Comparison of ENCODE assay signal across 10 mouse cellular contexts in the genomic region with DNA sequence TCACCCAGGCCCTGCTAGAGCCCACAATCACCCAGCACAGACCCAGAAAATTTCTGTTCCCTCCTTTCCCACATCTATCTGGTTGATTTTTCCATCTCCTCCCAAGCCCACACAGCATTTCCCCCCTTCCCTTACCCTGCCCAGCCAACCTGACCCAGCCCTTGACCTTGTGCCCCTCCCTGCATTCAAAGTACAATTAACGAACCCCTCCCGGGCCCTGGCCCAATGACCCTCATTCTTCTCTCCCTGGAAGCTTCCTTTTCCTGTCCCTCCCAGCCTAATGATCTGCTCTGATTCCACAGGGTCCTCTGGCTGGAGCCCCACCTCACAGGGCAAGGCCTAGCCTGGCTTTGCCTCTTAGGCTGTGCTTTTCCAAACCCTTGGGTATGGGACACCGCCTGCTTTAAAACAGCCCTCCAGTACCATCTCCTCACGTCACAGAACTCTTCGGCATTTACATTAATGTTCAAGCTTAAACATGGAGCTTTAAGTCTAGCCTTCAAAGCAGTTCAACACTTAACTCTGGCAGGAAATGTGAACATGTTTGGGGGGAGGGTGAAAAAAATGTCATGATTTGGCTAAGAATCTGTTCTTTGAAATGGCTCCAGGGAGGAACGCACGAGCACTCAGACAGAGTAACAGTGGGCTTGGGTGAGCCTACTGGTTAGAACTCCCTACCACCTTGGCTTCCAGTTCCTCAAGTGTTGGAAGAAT.
A peak's percentile ranks its signal among the peaks of the same experiment; 100 is the strongest.
DNase-seq lines count a peak whose midpoint lies in the region; ATAC-seq and TF ChIP-seq lines count a peak whose summit lies in the region.
"Had no signal": no experiment of that assay in that cellular context is flagged by ENCODE, and none has a peak within 500 bp of the region (broad histone marks: within the 10 kb centered on the region; RNA-seq: fewer than 3 reads in every experiment).

No protein-coding gene starts in this region.

- H3K4me1 ChIP-seq in midbrain, embryonic 10.5 days = peaks cover 40% of the 10 kb centered on the region
- H3K4me1 ChIP-seq in midbrain, embryonic 16.5 days (ENCODE audit: control insufficient read depth, insufficient read depth, low read length) = peaks cover 10% of the 10 kb centered on the region; the same call in 1 of the 2 replicates
- peaks cover 28% of the 10 kb centered on the region for H3K4me1 ChIP-seq in heart, adult 2 months (ENCODE audit: control insufficient read depth, insufficient read depth, low read length)
- peaks cover 36% of the 10 kb centered on the region for H3K4me1 ChIP-seq in kidney, embryonic 14.5 days (ENCODE audit: control insufficient read depth, insufficient read depth, low read length)
- peaks cover 16% of the 10 kb centered on the region for H3K4me1 ChIP-seq in small intestine, adult 2 months (ENCODE audit: control insufficient read depth, insufficient read depth, insufficient read length, low read length)

- H3K9ac ChIP-seq in midbrain, embryonic 16.5 days (ENCODE audit: low read depth, low read length) = no peak overlapping the region
- H3K9ac ChIP-seq in heart, adult 2 months (ENCODE audit: low read depth, low read length) = no peak overlapping the region
- H3K9ac ChIP-seq in kidney, embryonic 14.5 days (ENCODE audit: low read depth, low read length) = no peak overlapping the region
- H3K9ac ChIP-seq: embryonic facial prominence, embryonic 15.5 days; limb, embryonic 12.5 days had no signal

- no peaks in the 10 kb centered on the region for H3K79me2 ChIP-seq in heart, adult 2 months (replicated peaks; ENCODE audit: control insufficient read depth, insufficient read depth, low read length)

- no peak for ATAC-seq in midbrain, embryonic 16.5 days
- peak; percentile 17; the same call in 1 of the 2 replicates for ATAC-seq in kidney, embryonic 14.5 days (ENCODE audit: low FRiP score, low TSS enrichment)
- ATAC-seq in cerebellum, adult (ENCODE audit: insufficient number of reproducible peaks, low FRiP score, low TSS enrichment) = no peak
- no peak for ATAC-seq in megakaryocyte progenitor cell, adult 5-6 weeks (replicated peaks; ENCODE audit: poor library complexity)

- no peak overlapping the region for H3K4me2 ChIP-seq in midbrain, embryonic 16.5 days (ENCODE audit: low read length)
- no peak overlapping the region for H3K4me2 ChIP-seq in kidney, embryonic 14.5 days (replicated peaks; ENCODE audit: low read depth, low read length)
- H3K4me2 ChIP-seq: embryonic facial prominence, embryonic 15.5 days; limb, embryonic 12.5 days had no signal

- 0 out of 2 replicates have a peak overlapping the region, but pooled peaks have one; percentile 13 for H3K27ac ChIP-seq in midbrain, embryonic 10.5 days (replicated peaks)
- H3K27ac ChIP-seq in midbrain, embryonic 16.5 days (ENCODE audit: low read length) = no peak overlapping the region
- H3K27ac ChIP-seq in heart, adult 2 months = peak overlapping the region; percentile 76
- no peak overlapping the region for H3K27ac ChIP-seq in kidney, embryonic 14.5 days (ENCODE audit: low read depth, low read length)
- H3K27ac ChIP-seq in small intestine, adult 2 months (ENCODE audit: insufficient read depth, low read depth, low read length) = peak overlapping the region; percentile 12; the same call in 1 of the 2 replicates
- H3K27ac ChIP-seq: embryonic facial prominence, embryonic 15.5 days; limb, embryonic 12.5 days had no signal

- TF ChIP-seq EP300 in heart, adult 2 months (IDR thresholded peaks at IDR 0.05; ENCODE audit: insufficient read depth, low read depth, low read length) = peak; percentile 51; the same call in 1 of the 2 replicates

- no peak for TF ChIP-seq CTCF in heart, adult 2 months (IDR thresholded peaks at IDR 0.05)
- TF ChIP-seq CTCF in small intestine, adult 2 months (IDR thresholded peaks at IDR 0.05; ENCODE audit: extremely low read depth, insufficient read length, insufficient replicate concordance, low read depth, low read length) = no peak

- H3K36me3 ChIP-seq in midbrain, embryonic 10.5 days = 0 out of 2 replicates have a peak, but pooled peaks cover 2% of the 10 kb centered on the region
- H3K36me3 ChIP-seq in midbrain, embryonic 16.5 days (ENCODE audit: control insufficient read depth, insufficient read depth, low read length) = no peaks in the 10 kb centered on the region
- peaks cover under 1% of the 10 kb centered on the region for H3K36me3 ChIP-seq in heart, adult 2 months (ENCODE audit: control insufficient read depth, insufficient read depth, low read length)
- no peaks in the 10 kb centered on the region for H3K36me3 ChIP-seq in kidney, embryonic 14.5 days (ENCODE audit: control insufficient read depth, insufficient read depth, low read length)
- H3K36me3 ChIP-seq in small intestine, adult 2 months (ENCODE audit: control insufficient read depth, insufficient read depth, low read length) = peaks cover 2% of the 10 kb centered on the region; the same call in 1 of the 2 replicates
- H3K36me3 ChIP-seq: embryonic facial prominence, embryonic 15.5 days; limb, embryonic 12.5 days had no signal

- DNase-seq in midbrain, embryonic 10.5 days (ENCODE audit: low spot score) = peak; percentile 20
- peak; percentile 64 to 78 for DNase-seq in heart, adult 2 months
- no peak for DNase-seq in urinary bladder, postnatal 36 days (ENCODE audit: low spot score in 2 of 2)

- H3K9me3 ChIP-seq in midbrain, embryonic 10.5 days (replicated peaks) = no peaks in the 10 kb centered on the region
- no peaks in the 10 kb centered on the region for H3K9me3 ChIP-seq in midbrain, embryonic 16.5 days (replicated peaks; ENCODE audit: control insufficient read depth, low read length, poor library complexity, severe bottlenecking)
- no peaks in the 10 kb centered on the region for H3K9me3 ChIP-seq in kidney, embryonic 14.5 days (ENCODE audit: control insufficient read depth, low read length)
- H3K9me3 ChIP-seq: embryonic facial prominence, embryonic 15.5 days; limb, embryonic 12.5 days had no signal

- no peak for TF ChIP-seq POLR2A in heart, adult 2 months (IDR thresholded peaks at IDR 0.05; ENCODE audit: insufficient read depth, low read depth, low read length)
- TF ChIP-seq POLR2A in small intestine, adult 2 months (IDR thresholded peaks at IDR 0.05; ENCODE audit: low read depth, low read length) = no peak

- no peaks in the 10 kb centered on the region for H3K27me3 ChIP-seq in midbrain, embryonic 10.5 days (ENCODE audit: low read depth, poor library complexity, severe bottlenecking)
- no peaks in the 10 kb centered on the region for H3K27me3 ChIP-seq in midbrain, embryonic 16.5 days (ENCODE audit: control insufficient read depth, insufficient read depth, low read depth, low read length)
- H3K27me3 ChIP-seq in heart, adult 2 months (ENCODE audit: control insufficient read depth, insufficient read depth, low read length) = no peaks in the 10 kb centered on the region
- H3K27me3 ChIP-seq in kidney, embryonic 14.5 days (ENCODE audit: control insufficient read depth, insufficient read depth, low read length) = no peaks in the 10 kb centered on the region; the same call in 1 of the 2 replicates
- no peaks in the 10 kb centered on the region for H3K27me3 ChIP-seq in small intestine, adult 2 months (ENCODE audit: control insufficient read depth, insufficient read depth, low read length)
- H3K27me3 ChIP-seq: embryonic facial prominence, embryonic 15.5 days had no signal

- H3K4me3 ChIP-seq in midbrain, embryonic 10.5 days = no peak overlapping the region
- H3K4me3 ChIP-seq in midbrain, embryonic 16.5 days (ENCODE audit: low read depth, low read length) = no peak overlapping the region
- H3K4me3 ChIP-seq in heart, adult 2 months = no peak overlapping the region
- no peak overlapping the region for H3K4me3 ChIP-seq in kidney, embryonic 14.5 days (ENCODE audit: low read length)
- H3K4me3 ChIP-seq in small intestine, adult 2 months (ENCODE audit: low read depth, low read length) = no peak overlapping the region
- H3K4me3 ChIP-seq: embryonic facial prominence, embryonic 15.5 days; limb, embryonic 12.5 days had no signal

- intact Hi-C loops in heart, adult 2 months (cut with DNase I) = loop anchor here (5.0 kb wide), 2 partner anchors 42 to 73 kb away; no protein-coding TSS in a partner anchor

- 77% methylated on average over 7 of the region's 7 CpGs for WGBS in midbrain, embryonic 10.5 days
- 77% methylated on average over 7 of the region's 7 CpGs for WGBS in midbrain, embryonic 16.5 days
- 53% methylated on average over 7 of the region's 7 CpGs for WGBS in heart, adult 2 months
- 42% methylated on average over 7 of the region's 7 CpGs for WGBS in kidney, embryonic 14.5 days
- 75% methylated on average over 7 of the region's 7 CpGs for WGBS in small intestine, adult 2 months

Comparison
In these comparisons a context has a peak if more than half of its experiments do, and no peak if none do; other contexts are left out.
1. H3K27ac ChIP-seq: peak in midbrain, embryonic 10.5 days (single experiment), heart, adult 2 months (single experiment) and small intestine, adult 2 months (single experiment); none in midbrain, embryonic 16.5 days (single experiment) and kidney, embryonic 14.5 days (single experiment).
2. DNase-seq: peak in midbrain, embryonic 10.5 days (single experiment) and heart, adult 2 months (2 of 2); none in urinary bladder, postnatal 36 days (0 of 2).